Mouse (Mus musculus) embryo, embryonic 11 days (tissue): ENCODE measurements at regions not wholly inside any gene's neighbourhood (a gene's known extent, or its start where the extent isn't known, plus 50 kb on each side); places are given as distances from the start of the nearest gene placed in this dataset.

Source experiments
- DNase-seq: peaks from one replicate; pipeline ENCODE4 v3.0.0-alpha.2; 2015

DNA sequence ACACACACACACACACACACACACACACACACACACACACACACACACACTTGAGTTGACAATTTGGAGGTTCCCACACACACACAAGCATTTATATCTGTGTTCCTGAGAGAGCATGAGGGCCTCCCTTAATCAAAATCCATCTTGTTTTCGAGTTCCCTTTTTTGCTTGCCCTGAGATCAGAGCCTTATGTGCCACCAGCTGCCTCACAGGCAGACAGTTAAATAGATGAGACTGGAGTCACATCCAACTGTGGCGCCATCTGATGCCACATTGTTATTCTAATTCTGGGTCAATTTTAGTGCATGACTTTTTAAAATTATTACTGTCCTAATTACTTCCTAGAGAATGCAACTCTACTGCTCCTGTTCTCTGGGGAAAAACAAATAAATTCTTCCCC, 91.2 kb upstream of the Syndig1 start:
- DNase-seq = no peak

DNA sequence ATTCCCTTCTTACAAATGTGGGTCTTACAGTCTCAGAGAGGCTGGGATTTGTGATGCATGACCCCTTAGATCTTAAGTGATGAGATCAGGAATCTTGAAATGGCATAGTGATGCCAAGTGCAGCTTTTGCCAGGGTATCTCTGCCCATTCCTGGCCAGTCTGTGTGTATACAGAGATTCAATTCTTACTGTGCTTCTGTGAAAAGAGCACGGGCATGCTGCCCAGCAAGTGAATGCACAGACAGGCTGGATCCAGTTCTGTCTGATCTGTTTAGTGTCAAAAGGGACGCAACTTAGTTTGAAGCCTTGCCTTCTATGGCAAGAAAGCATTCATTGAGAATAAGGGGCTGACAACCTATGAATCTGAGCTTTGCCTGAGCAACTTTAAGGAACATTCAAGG, 89.1 kb upstream of the Syndig1 start:
- DNase-seq = no peak

DNA sequence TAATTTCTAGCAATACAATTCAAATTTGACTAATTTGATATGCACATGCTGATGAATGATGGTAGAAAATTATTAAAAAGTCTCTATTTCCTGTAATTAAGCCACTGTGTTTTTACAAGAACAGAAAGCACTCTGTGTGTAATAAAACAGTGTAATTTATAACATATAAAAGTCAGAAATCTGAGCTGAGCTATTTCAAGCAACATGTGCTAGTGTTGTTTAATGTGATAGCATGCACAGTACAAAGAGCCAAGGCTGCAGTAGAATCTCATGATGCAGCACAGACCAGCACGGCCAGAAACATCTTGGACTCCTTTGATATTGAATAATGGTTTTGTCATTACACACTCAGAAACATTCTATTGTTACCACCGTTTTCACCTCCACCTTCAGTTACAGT, 86.3 kb upstream of the Syndig1 start:
- no peak for DNase-seq

DNA sequence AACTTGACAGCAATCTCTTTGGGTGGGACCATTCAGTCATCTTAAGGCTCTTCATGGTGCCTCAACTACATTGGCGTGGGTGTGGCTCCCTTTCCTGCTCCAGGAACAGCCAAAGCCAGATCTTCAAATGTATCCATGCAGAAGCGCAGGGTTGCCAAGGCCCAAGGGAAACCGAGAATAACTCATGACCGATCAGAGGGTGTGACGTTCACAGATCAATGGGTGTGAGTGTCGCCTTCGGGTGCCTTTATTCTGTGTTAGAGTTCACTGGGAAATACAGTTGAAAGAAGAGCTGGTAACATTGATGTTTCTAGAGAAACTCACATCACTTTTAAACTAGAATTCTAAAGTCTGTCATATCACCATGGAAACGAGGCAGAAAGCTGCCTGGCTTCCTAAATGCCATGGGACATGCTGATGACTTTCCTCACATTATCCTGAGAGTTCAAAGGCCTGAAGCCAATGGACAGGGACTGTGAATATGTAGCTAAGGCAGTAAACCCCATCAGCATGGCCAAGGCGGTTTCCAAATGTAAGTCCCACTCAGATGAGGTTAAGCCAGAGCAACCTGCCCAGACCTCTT, 80.7 kb upstream of the Syndig1 start:
- DNase-seq = no peak

DNA sequence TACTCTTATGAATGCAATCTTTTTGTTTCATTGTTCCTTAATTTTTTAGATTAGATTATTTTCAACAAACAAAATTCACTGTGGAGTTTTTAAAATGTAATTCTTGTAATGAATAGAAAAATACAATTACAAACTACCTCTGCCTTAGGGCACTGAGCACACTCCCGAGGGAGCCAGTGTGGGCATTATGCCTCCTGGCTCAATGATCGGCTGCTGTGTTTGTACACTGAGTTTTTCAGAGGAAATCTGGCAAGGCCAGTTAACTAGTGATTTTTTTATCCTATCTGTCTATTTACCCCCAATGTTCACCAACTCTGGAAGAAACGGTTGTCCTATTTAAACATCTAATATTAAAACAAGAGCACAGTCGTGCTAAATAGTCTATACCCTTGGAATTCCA, 69.9 kb upstream of the Syndig1 start:
- DNase-seq = no peak

DNA sequence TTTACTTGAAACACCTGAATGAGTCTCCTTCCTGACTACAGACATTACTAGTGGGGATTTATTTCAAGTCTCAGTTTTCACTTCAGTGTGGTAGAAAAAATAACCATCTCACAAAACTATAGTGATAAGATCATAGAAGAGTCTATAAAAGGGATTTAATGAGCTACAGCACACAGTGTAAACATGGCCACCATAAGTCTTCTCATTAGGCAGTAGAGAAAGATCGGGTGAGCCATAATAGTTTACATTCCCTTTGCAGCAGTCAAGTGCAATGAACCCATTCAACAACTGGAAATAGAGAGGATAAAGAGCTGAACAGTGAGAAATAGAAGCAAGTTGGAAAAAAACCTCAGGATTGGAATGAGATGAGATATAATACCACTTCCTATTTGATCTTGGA, 65.1 kb upstream of the Syndig1 start:
- DNase-seq = no peak

DNA sequence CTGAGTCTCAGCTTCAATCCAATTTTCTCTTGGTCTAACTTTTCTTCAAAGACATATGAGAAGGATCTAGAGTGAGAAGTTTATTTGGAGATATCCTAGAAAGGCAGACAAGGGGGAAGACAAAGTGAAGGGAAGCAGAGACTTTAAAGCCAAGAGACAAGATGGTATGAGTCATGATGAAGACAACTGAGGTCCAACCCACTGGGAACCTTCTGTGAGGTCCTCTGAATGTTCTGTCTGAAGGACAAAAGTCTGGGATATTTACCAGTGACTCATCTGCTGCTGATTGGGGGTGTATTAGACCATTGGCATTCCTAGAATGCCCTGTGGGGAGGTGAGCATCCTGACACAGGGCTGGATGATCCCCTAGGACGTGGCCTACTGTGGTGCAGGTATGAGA, 61.0 kb upstream of the Syndig1 start:
- DNase-seq = no peak

DNA sequence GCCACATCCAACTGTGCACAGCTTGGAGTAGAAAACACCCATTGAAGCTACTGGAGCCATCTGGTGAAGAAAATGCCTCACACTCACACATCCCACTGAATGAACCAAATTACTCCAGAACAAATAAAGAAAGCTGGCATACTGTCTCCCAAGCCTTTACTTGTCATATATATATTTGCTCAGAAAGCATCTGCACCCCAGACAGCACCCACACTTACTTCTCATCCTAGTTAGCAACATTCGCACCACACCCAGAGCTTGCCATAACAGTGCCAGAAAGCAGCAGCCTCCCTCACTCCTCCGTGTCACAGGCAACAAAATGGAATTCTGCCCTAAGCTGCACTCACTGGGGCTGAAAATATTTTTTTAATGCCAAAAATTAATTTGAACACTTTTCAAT, 60.5 kb upstream of the Syndig1 start:
- DNase-seq = no peak

DNA sequence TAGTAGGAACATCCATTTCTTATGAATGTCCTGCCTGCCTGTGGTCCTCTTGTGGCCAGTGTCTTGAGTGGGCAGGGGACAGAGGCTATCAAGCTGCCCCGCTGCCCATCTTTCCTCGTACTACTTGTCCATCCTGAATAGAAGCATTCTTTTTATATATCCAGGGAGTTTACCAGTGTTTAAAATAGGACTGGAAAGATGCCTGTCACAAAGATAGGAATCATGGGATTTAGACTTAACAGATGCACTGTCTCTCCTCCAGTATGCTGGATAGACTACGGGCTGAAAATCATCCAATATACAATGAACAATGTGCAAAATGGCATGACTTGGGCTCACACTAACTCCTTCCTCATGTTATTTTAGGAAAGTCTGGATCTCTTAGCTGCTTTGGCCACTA, 51.7 kb upstream of the Syndig1 start:
- DNase-seq = no peak
